Mouse (Mus musculus): Measurements from ENCODE around the gene Izumo2. TPM values are rescaled to one million over a fixed set of nuclear protein-coding genes. Genes with fewer than 3 reads are reported as not detected.
"Not testable (repeated sequence)": the region's sequence is repeated elsewhere in the genome, so short reads cannot be mapped to it uniquely, and the experiment has no call there.

Izumo2 gene
- polyA plus RNA-seq, 1 experiment from 2014 or later, result not detected

DNA sequence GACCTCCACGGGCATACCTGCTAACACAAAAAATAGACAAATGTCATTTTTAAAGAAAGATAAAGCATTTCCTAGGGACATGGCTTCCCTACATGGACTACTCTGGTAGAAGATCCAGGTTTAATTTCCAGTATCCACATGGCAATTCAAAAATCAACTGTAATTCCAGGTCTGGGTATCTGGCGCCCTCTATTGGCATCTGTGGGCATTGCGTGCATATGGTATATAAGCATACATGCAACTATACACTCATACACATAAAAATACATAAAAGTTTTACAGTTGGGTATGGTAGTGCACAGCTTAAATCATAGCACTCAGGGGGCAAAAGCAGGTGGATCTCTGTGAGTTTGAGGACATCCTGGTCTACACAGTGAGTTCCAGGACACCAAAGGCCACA, 4.2 kb upstream of the Izumo2 start:
- Histone ChIP-seq H3K4me1 (no peaks in the 10 kb centered on the region), H3K27ac (no peak overlapping the region), H3K4me2 (no peak overlapping the region), H3K36me3 (ENCODE audit: poor library complexity, severe bottlenecking) (no peaks in the 10 kb centered on the region), H3K27me3 (no peaks in the 10 kb centered on the region), H3K9me3 (replicated peaks) (no peaks in the 10 kb centered on the region), H3K4me3 (no peak overlapping the region), H3K9ac (no peak overlapping the region)
- no peak for ATAC-seq
- 56% methylated on average over 3 of the region's 3 CpGs for WGBS

DNA sequence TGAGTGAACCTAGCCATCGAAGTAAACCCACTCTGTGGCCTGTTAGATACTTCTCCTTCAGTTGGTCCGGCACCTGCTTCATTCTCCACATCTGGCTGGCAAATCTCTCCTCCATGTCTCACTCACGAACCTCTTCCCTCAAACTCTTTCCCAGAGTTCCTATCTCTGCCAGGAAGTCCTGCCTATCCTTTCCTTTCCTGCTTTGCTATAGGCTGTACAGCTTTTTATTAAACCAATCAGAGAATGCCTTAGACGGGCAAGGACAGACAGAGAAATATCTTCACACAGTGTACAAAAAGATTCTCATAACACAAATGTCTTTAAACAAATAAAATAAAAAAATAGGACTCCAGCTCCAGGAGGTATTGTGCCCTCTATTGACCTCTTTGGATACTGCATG, 3.5 kb upstream of the Izumo2 start:
- 92% methylated on average over 4 of the region's 4 CpGs for WGBS
- Histone ChIP-seq H3K9me3 (replicated peaks) (0 out of 2 replicates have a peak, but pooled peaks cover 3% of the 10 kb centered on the region), H3K9ac (no peak overlapping the region), H3K4me2 (no peak overlapping the region), H3K4me3 (no peak overlapping the region), H3K36me3 (ENCODE audit: poor library complexity, severe bottlenecking) (no peaks in the 10 kb centered on the region), H3K27me3 (no peaks in the 10 kb centered on the region), H3K27ac (no peak overlapping the region), H3K4me1 (no peaks in the 10 kb centered on the region)
- ATAC-seq, result no peak

DNA sequence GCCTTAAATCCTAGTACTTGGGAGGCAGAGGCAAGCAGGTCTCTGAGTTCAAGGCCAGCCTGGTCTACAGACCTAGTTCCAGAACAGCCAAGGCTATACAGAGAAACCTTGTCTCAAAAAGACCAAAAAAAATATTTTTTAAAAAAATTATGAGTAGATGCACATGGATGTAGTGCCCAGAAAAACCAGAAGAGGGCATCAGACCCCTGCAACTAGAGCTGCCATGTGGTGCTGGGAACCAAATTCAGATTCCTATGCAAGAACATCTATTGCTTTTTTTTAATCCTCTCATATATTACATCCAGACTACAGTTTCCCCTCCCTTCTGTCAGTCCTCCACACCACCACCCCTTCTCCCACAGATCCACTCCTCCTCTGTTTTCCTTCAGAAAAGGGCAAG, 2.2 kb upstream of the Izumo2 start:
- Histone ChIP-seq H3K9me3 (replicated peaks) (0 out of 2 replicates have a peak, but pooled peaks cover 4% of the 10 kb centered on the region), H3K27me3 (no peaks in the 10 kb centered on the region), H3K4me1 (no peaks in the 10 kb centered on the region), H3K9ac (no peak overlapping the region), H3K27ac (no peak overlapping the region), H3K4me2 (no peak overlapping the region), H3K4me3 (no peak overlapping the region), H3K36me3 (ENCODE audit: poor library complexity, severe bottlenecking) (no peaks in the 10 kb centered on the region)
- no peak for ATAC-seq

DNA sequence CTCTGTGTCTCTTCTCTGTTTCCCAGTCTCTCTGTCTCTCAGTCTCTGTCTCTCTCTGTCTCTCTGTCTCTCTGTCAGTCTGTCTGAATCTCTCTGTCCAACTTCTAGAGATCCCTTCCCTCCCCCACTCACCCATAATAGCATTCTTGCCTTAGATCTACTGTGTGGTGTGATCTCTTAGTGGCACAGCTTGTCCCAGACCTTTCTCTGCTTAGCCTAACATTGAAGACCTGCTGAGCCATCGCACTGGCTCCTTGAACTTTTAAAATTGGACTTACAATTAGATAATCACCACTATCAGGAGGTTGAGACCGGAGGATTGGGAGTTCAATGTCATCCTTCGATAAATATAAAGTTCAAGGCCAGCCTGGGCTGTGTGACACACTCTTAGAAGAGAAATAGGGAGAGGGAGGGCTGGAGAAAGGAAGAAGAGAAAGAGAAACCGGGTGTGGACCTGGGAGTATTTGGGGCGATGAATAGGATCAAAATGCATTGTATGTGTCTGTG, 1.3 kb upstream of the Izumo2 start:
- ATAC-seq, result no peak
- no peak overlapping the region for H3K4me3 ChIP-seq
- H3K27ac ChIP-seq, result no peak overlapping the region
- no peaks in the 10 kb centered on the region for H3K27me3 ChIP-seq
- no peak overlapping the region for H3K4me2 ChIP-seq
- H3K36me3 ChIP-seq (ENCODE audit: poor library complexity, severe bottlenecking), result no peaks in the 10 kb centered on the region
- 87% methylated on average over 5 of the region's 5 CpGs for WGBS
- 0 out of 2 replicates have a peak, but pooled peaks cover 4% of the 10 kb centered on the region for H3K9me3 ChIP-seq (replicated peaks)
- H3K4me1 ChIP-seq, result no peaks in the 10 kb centered on the region
- no peak overlapping the region for H3K9ac ChIP-seq

DNA sequence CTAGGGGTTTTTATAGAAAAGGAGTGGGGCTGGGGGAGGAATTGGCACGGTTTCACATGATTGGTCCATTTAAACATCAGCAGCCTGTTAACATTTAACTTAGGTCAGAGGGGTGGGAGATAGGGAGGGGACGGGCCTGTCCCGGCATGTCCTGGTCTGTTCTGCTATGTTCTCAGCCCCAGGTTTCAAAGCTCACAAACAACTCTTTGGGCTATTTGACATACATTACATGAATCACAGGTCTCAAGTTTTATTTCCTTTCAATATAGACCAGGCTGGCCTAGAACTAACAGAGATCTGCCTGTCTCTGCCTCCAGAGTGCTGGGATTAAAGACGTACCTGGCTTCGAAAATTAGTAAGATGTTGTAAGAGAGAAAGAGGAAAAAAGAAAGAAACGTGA, 449 bp upstream of the Izumo2 start:
- not testable (repeated sequence) for H3K4me3 ChIP-seq; H3K9me3 ChIP-seq (replicated peaks); H3K27ac ChIP-seq; H3K9ac ChIP-seq; H3K27me3 ChIP-seq; H3K4me1 ChIP-seq; ATAC-seq; H3K36me3 ChIP-seq (ENCODE audit: poor library complexity, severe bottlenecking); H3K4me2 ChIP-seq
- 93% methylated on average over 6 of the region's 6 CpGs for WGBS

DNA sequence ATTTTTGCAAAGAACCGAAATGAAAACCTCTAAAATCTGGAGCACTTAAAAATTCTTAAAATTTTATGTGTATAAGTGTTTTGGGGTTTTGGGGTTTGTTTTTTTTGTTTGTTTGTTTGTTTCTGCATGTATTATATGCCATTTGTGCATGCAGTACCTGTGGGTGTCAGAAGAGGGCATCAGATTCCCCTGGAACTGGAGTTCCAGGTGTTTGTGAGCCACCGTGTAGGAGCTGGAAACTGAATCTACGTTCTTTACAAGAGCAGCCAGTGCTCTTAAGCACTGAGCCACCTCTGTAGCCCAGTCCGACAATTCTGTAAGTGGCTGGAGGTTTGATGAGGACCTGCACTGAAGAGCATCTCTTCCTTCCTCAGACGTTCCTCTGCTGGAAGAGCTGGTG, 1.3 kb downstream of the Izumo2 start:
- 0 out of 2 replicates have a peak, but pooled peaks cover 4% of the 10 kb centered on the region for H3K9me3 ChIP-seq (replicated peaks)
- H3K4me1 ChIP-seq, result no peaks in the 10 kb centered on the region
- H3K27me3 ChIP-seq, result no peaks in the 10 kb centered on the region
- H3K4me2 ChIP-seq, result no peak overlapping the region
- no peak overlapping the region for H3K27ac ChIP-seq
- no peak overlapping the region for H3K9ac ChIP-seq
- H3K36me3 ChIP-seq (ENCODE audit: poor library complexity, severe bottlenecking), result no peaks in the 10 kb centered on the region
- H3K4me3 ChIP-seq, result no peak overlapping the region
- no peak for ATAC-seq
- 82% methylated on average over 5 of the region's 5 CpGs for WGBS

DNA sequence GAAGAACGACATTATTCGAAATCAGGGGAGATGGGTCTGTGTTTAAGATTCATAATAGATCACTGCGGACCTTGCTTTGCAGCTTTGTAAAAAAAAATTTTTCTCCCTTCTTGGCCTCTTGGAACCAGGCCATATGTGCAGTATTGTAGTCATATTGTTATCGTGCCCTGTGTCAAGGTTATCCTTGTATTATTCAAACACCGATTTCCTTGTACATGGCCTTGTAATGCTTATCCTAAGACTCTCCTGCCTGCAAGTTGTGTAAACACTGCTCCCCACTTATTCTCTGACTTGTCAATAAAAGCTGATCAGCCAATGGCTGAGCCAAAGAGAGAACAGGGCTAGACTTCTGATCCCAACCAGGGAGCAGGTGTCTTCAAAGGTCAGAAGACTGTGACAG, 13.5 kb downstream of the Izumo2 start:
- Histone ChIP-seq H3K27ac (no peak overlapping the region), H3K4me1 (0 out of 2 replicates have a peak, but pooled peaks cover 4% of the 10 kb centered on the region), H3K36me3 (ENCODE audit: poor library complexity, severe bottlenecking) (no peaks in the 10 kb centered on the region), H3K4me3 (no peak overlapping the region), H3K4me2 (no peak overlapping the region), H3K9ac (no peak overlapping the region), H3K27me3 (peaks cover 3% of the 10 kb centered on the region; the same call in 1 of the 2 replicates), H3K9me3 (replicated peaks) (no peaks in the 10 kb centered on the region)
- 88% methylated on average over 5 of the region's 5 CpGs for WGBS
- no peak for ATAC-seq

DNA sequence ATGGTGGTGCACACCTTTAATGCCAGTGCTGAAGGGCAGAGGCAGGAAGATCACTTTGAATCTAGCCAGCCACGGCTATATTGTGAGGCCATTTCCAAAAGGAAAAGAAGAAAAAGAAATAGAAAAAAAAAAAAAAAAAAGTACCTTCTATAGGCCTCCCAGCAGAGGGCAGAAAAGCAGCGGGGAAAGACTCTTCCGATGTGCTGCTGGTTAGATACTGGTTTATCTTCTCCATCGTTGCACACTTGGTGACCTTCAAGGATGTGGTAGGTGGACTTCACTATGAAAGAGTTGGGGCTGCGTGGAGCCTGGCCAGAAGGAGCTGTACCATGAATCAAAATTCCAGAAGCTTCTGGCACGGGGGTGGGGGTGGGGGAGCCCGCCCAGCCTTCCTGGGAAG, 15.8 kb downstream of the Izumo2 start:
- no peak overlapping the region for H3K4me3 ChIP-seq
- whole genome bisulfite sequencing, result 26% methylated on average over 7 of the region's 7 CpGs
- peaks cover 3% of the 10 kb centered on the region; the same call in 1 of the 2 replicates for H3K27me3 ChIP-seq

DNA sequence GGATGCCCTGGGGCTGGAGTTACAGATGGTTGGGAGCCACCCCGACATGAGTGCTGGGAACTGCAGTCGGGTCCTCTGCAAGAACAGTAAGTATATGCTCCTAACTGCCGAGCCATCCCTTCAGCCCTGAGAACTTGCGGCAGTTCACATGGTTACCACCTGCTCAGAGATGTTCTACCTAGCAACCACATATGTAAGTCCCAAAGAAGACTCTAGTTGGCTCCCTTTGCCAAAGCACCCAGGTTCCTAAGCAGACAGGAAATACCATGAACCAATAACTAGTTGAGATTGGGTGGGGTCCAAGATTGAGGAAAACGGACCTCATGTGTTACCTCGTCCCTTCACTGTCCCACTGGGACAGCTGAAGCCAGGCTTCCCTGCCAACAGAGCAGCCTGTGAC, 17.8 kb downstream of the Izumo2 start:
- Histone ChIP-seq H3K4me1 (0 out of 2 replicates have a peak, but pooled peaks cover 4% of the 10 kb centered on the region), H3K9ac (no peak overlapping the region), H3K36me3 (ENCODE audit: poor library complexity, severe bottlenecking) (no peaks in the 10 kb centered on the region), H3K4me3 (no peak overlapping the region), H3K9me3 (replicated peaks) (no peaks in the 10 kb centered on the region), H3K27me3 (peaks cover 3% of the 10 kb centered on the region; the same call in 1 of the 2 replicates), H3K27ac (no peak overlapping the region), H3K4me2 (no peak overlapping the region)
- ATAC-seq, result no peak
- 73% methylated on average over 6 of the region's 6 CpGs for WGBS

More for the DNA sequence above, 15.8 kb downstream of the Izumo2 start:
- no peak for ATAC-seq
- no peaks in the 10 kb centered on the region for H3K36me3 ChIP-seq (ENCODE audit: poor library complexity, severe bottlenecking)
- no peaks in the 10 kb centered on the region for H3K9me3 ChIP-seq (replicated peaks)
- H3K4me1 ChIP-seq, result 0 out of 2 replicates have a peak, but pooled peaks cover 4% of the 10 kb centered on the region
- H3K27ac ChIP-seq, result no peak overlapping the region
- H3K4me2 ChIP-seq, result no peak overlapping the region
- H3K9ac ChIP-seq, result no peak overlapping the region; the same call in 1 of the 2 replicates

DNA sequence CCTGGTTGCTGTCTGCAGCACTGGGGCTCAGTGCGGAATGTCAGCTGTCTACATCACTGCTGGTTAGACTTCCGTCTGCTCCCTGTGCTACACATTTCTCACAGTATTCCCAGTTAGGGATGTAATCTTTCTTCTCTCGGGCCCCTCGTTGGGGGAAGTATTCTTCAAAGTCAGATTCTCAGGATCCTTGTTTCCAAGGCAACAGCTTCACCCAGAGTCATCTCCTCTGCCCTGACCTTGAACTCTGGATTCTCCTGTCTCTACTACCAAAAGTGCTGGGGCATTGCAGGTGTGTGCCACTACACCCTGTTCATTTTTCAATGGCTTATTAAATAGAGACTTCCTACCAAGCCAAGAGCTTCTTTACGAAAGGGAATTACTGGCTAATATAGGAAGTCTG, 18.6 kb downstream of the Izumo2 start:
- no peak overlapping the region for H3K27ac ChIP-seq
- H3K4me1 ChIP-seq, result 0 out of 2 replicates have a peak, but pooled peaks cover 4% of the 10 kb centered on the region
- ATAC-seq, result no peak
- no peaks in the 10 kb centered on the region for H3K36me3 ChIP-seq (ENCODE audit: poor library complexity, severe bottlenecking)
- H3K27me3 ChIP-seq, result peaks cover 2% of the 10 kb centered on the region; the same call in 1 of the 2 replicates
- H3K4me2 ChIP-seq, result no peak overlapping the region
- WGBS, result 66% methylated on average over 5 of the region's 5 CpGs
- H3K9me3 ChIP-seq (replicated peaks), result no peaks in the 10 kb centered on the region
- no peak overlapping the region for H3K4me3 ChIP-seq
- H3K9ac ChIP-seq, result no peak overlapping the region

DNA sequence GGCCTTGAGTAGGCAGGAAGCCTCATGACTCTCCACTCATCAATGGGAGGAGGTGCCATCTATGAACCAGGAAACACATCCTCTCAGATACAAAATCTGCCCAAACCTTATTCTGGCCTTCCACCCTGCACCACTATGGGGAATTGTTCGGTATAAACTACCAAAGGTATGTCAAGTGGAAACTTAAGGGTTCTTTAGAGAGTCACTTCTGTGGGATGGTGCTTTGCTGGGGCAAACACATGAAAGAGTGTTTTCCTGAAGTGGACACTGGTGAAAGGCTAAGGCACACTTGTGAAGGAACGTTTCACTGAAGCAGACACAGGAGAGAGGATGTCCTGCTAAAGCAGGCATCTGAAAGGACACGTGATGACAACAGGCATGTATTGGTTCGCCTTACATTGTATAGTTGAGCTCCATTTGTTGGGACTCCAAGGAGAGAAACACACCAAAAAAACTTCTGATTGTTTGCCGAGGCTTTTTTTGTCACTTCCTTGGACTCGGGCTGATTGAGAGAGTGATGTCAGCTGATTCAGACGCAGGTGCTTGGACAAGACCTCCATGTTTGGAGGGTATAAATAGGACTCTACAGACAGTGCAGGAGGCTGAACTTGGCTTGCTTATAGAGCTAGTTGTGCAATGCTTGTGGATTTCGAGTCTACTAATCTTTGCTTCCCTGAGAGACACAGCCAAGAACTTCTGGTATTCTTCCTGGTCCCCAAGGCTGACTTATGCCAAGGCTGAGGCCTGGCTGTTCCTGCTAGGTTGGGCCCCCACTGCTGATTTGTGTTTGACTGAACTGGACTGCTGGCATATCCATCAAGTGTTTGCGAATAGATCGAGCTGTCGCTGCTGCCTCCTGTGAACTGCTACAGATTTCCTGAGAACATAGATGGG, 19.8 kb downstream of the Izumo2 start:
- no peak overlapping the region for H3K27ac ChIP-seq
- no peaks in the 10 kb centered on the region; the same call in 1 of the 2 replicates for H3K27me3 ChIP-seq
- ATAC-seq, result no peak
- no peaks in the 10 kb centered on the region for H3K4me1 ChIP-seq
- H3K4me2 ChIP-seq, result no peak overlapping the region
- 88% methylated on average over 11 of the region's 11 CpGs for WGBS
- no peak overlapping the region for H3K9ac ChIP-seq
- peaks cover 9% of the 10 kb centered on the region; the same call in 1 of the 2 replicates for H3K36me3 ChIP-seq (ENCODE audit: poor library complexity, severe bottlenecking)
- H3K9me3 ChIP-seq (replicated peaks), result no peaks in the 10 kb centered on the region
- no peak overlapping the region for H3K4me3 ChIP-seq

DNA sequence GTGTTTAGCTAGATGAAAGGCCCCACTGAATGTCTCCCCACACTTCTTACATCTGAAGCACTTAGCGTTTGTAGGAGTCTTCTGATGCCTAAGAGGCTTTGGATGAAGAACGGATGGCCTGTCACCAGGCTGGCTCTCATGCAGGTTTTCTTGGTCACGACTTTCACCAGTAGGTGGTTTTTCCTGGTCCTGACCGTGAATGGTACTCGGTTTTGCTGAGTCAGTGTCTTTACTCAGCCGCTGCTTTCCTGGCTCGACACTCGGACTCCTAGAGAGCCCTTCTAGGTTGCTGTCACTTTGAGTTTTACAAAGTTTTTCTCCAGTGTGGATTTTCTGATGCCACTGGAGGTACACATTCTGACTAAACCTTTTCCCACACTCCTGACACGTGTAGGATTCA, 25.2 kb downstream of the Izumo2 start:
- Histone ChIP-seq H3K4me2 (no peak overlapping the region), H3K4me3 (no peak overlapping the region), H3K27me3 (no peaks in the 10 kb centered on the region), H3K9me3 (replicated peaks) (no peaks in the 10 kb centered on the region), H3K9ac (no peak overlapping the region), H3K36me3 (ENCODE audit: poor library complexity, severe bottlenecking) (peaks cover 31% of the 10 kb centered on the region), H3K4me1 (no peaks in the 10 kb centered on the region), H3K27ac (no peak overlapping the region)
- ATAC-seq, result no peak
- WGBS, result 93% methylated on average over 9 of the region's 9 CpGs
